Mouse (Mus musculus) lung, postnatal 10 days (tissue): ENCODE measurements around the gene Itgb3.
"Not testable (repeated sequence)": the region's sequence is repeated elsewhere in the genome, so short reads cannot be mapped to it uniquely, and the experiment has no call there.

Experiments
- DNase-seq: peaks from one replicate; pipeline ENCODE4 v3.0.0; 2021

The Itgb3 gene

GRCm38 (mm10) chr11:104607491-104608245 is at the start of gene Itgb3:
Gene Itgb3 (plus strand): TSS chr11:104608000.
- DNase-seq: peak; percentile 92

DNA sequence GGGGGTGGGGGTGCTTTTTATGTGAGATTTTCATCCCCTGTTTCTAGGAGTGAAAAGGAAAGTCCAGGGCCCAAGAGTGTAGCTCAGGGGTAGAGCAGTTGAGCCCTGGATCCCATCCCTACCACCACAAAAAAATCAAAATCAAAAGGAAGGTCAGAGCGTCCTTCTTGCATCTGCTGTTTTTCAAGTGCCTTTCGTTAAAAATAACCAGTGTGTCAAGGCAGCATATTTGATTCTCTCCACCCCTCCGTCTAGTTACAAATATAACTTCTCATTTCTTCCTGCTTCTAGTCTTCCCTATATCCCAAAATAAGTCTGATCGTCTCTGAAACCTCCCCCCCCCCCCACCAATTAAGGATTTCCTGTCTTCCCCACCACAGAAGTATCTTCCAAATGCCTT is 49.7 kb upstream of the Itgb3 start:
- no peak for DNase-seq

DNA sequence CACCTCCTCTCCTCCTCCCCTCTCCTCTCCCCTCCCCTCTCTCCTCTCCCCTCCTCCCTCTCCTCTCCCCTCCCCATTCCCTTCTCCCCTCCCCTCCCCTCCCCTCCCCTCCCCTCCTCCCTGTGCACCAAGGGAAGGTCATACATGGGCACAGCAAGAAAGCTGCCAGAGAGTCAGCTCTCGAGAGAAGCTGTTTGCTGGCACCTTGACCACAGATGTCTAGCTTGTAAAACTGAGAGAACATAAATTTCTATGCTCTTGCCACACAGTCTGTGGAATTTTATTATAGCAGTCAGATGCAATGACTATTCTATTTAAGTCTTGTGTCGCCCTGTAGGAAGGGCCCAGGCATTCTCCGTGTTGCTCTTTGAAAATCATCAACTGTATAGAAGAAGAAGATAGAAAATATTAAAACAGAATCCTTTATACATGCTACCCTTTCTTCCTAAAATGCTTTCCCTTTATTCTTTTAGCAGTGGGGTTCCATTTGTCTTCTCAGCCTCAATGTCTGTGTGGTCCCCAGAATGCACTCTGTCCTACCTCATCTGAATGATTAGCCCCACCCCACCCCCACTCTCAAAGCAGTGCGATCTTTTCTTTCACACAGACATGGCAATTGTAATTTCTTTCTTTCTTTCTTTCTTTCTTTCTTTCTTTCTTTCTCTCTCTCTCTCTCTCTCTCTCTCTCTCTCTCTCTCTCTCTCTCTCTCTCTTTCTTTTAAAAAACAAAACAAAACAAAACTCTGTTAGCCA is 49.0 kb upstream of the Itgb3 start:
- no peak for DNase-seq

- no peak for DNase-seq
Observed at GRCm38 (mm10) chr11:104560971-104561370, 46.8 kb upstream of the Itgb3 start.

DNA sequence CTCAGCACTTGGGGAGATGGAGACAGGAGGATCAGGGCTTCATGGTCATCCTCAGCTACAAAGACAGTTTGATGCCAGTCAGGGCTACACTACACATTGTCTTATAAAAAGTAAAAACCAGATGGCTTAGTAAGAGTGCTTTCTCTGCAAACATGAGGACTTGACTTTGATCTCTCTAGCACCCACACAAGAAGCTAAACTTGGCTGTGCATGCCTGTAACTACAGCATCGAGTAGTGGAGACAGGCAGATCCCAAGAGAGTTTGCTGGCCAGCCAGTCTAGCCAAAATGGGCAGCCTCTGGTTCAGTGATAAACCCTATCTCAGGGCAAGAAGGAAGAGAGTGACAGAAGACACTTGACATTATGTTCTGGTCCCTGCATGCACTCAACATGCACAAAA is 44.3 kb upstream of the Itgb3 start:
- no peak for DNase-seq

GRCm38 (mm10) chr11:104565172-104565571 is 42.6 kb upstream of the Itgb3 start:
- DNase-seq: no peak

- no peak for DNase-seq
Observed at GRCm38 (mm10) chr11:104566097-104566496, 41.7 kb upstream of the Itgb3 start.

GRCm38 (mm10) chr11:104566796-104567195 is 41.0 kb upstream of the Itgb3 start:
- no peak for DNase-seq

- no peak for DNase-seq
Observed at GRCm38 (mm10) chr11:104567736-104568135, 40.1 kb upstream of the Itgb3 start.

GRCm38 (mm10) chr11:104568326-104568725 is 39.5 kb upstream of the Itgb3 start:
- peak; percentile 17 for DNase-seq

DNA sequence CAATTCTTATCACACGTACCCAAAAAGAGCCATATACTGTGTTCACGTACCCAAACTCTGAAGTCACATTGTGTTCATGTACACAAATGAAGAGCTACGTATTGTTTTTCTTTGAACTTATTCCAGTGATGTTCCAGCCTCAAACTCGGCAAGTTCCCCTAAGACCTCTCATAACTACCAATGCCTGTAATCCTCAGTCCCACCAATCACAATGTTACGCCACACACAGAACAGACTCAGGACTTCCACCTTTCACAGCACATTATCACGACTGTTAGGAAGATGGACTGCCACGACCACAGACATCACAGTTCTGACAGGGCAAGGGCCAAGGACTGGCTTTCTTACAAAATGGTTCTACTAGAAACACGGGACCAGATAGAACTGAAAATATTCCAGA is 37.3 kb upstream of the Itgb3 start:
- not testable (repeated sequence) for DNase-seq

- peak; percentile 53 for DNase-seq
Observed at GRCm38 (mm10) chr11:104571373-104571772, 36.4 kb upstream of the Itgb3 start.

DNA sequence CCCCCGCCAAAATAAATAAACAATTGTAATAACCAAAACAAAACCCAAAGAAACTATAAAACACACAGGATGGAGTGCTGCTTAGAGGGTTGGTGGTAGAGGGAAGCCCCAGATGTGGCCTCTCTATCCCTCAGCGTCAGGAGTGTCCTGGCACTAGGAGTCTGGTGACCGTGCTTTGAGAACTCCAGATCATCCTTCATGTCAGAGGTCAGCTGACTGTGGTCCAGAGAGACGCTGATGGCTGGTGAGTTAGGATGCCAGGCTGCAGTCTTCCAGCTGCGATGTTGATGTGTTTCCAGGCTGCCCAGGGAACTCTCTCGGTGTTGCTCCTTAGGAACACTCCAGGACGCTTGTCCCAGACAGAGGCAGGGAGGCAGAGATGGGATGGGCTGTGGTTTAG is 35.7 kb upstream of the Itgb3 start:
- DNase-seq: no peak

- peak; percentile 47 for DNase-seq
Observed at GRCm38 (mm10) chr11:104572566-104572965, 35.2 kb upstream of the Itgb3 start.

- no peak for DNase-seq
Observed at GRCm38 (mm10) chr11:104576772-104577612, 30.8 kb upstream of the Itgb3 start.

DNA sequence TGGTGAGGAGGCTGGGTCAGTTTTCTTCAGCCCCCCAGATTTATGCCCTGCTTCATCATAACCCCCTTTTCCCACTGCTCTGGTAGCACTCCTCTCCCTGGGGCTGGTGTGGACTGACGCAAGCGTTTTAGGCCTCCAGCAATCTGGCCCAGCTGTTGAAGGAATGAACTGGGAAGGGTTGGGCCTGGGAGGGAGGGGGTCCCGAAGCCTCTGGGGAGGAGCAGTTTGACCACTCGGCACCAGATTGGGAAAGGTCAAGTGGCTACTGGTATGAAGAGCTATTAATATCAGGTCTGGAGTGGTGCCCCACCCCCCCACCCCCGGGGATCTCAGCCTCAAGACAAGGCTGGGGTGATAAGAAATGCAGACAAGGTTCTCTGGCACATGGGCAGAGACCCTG is 29.7 kb upstream of the Itgb3 start:
- no peak for DNase-seq

DNA sequence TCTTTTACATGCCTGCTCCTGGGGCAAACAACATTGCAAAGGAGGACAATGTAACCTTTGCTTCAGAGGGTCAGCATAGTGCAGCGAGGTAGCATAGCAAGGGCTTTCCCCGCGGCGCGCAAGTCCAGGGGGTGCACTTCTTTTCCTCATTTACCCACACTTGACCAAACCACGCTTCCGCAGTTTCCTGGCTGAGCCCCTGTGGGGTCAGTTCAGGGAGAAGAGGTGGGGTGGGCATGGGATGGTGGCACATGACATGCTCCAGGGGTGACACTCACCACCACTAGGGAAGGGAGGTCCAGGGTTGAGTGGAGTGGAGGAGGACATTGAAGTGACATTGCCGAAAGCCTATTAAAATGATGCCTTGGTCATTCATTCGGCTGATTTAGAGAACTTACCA is 28.7 kb upstream of the Itgb3 start:
- DNase-seq: no peak

DNA sequence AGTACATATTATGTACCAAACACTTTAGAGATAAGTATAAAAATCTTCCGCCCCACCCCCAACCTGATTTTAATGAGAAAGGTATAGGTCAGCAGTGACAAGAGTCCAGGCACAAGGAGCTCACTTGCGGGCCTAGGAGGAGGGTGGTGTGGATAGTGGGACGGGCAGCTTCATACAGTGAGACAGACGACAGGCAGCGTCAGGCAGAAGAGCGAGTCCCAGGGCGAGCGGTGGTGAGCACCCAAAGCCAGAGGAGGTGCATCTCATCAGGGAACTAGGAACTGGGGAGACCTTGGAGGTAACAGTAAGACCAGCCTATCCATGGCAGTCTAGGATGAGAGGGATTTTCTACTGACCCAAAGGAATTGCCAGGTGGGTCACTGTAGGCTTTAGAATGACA is 28.2 kb upstream of the Itgb3 start:
- DNase-seq: no peak

DNA sequence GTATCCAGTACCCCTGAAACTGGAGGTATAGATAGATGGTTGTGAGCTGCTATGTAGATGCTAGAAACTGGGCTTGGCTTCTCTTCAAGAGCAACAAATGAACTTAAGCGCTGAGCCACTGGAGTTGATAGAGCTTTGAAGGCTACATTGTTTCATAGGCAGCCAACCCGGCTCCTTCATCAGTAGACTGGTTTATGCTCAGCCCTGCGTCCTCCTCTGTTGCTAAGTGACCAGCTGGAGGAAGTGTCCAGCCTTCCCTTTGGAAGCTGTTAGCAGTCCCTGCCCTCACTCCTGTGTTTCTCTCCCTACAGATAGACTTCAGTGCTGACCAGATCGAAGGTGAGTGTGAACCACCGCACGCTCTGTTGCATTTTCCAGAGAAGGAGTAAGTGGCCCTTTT is 27.7 kb upstream of the Itgb3 start:
- peak; percentile 36 for DNase-seq

- DNase-seq: no peak
Observed at GRCm38 (mm10) chr11:104580606-104581005, 27.2 kb upstream of the Itgb3 start.

DNA sequence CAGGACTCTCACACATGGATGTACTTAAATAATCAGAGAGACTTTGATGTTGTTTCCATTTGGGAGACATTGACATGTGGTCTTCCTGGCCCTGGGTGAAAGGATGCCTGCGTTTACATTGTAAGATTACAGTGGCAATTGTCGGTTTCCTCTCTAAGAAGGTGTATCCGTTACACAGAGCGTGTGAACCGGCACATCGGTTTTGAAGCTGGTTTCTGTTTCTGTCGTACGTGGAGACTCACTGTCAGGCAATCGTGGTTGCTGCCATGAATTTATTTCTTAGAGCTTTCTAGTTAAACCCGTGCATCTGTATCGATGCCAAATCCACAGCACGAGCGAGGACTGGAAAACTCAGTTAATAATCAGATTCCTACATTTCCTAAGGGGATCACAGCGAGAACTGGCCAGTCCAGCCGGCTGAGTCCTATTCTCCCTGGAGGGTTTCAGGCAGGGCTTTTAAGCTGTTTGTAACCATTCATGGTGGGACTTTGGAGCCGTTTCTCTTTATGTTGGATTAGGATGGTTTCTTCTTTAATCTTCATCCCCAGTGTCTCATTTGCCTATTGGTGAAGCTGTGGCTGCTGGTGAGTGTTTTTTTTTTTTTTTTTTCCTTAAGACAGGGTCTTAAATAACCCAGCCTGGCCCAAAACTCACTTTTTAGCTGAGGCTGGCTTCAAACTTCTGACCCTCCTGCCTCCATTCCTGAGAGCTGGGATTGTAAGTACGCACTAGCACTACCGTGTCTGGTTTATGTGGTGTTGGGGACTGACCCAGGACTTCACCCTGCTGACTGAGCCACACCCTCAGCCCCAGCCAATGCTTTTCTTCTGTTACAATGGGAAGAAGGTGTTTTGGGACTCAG is 26.1 kb upstream of the Itgb3 start:
- DNase-seq: peak; percentile 62

GRCm38 (mm10) chr11:104582308-104582606 is 25.5 kb upstream of the Itgb3 start:
- DNase-seq: no peak
